Mouse (Mus musculus): ENCODE measurements around the gene Cap2. TPM values are rescaled to one million over a fixed set of nuclear protein-coding genes. Genes with fewer than 3 reads are reported as not detected.

The Cap2 gene
- polyA plus RNA-seq, 1 experiment: 134 TPM

- Histone ChIP-seq H3K4me1 (ENCODE audit: control insufficient read depth, insufficient read depth, low read length) (no peaks in the 10 kb centered on the region), H3K27ac (ENCODE audit: control insufficient read depth, insufficient read depth, low read depth, low read length) (no peak overlapping the region), H3K36me3 (ENCODE audit: control insufficient read depth, insufficient read depth, low read length) (no peaks in the 10 kb centered on the region; the same call in 1 of the 2 replicates), H3K27me3 (ENCODE audit: control insufficient read depth, insufficient read depth, low read length) (no peaks in the 10 kb centered on the region), H3K4me3 (ENCODE audit: control insufficient read depth, low read depth, low read length) (no peak overlapping the region)
- TF ChIP-seq CTCF (IDR thresholded peaks at IDR 0.05; ENCODE audit: control insufficient read depth, insufficient read depth, insufficient replicate concordance, low read depth, low read length) (no peak), POLR2A (IDR thresholded peaks at IDR 0.05; ENCODE audit: control insufficient read depth, low read depth, low read length) (no peak)
These were observed 193.8 kb downstream of the Cap2 start for GRCm38 (mm10) chr13:46695296-46695908.

GRCm38 (mm10) chr13:46695932-46696331 lies 194.3 kb downstream of the Cap2 start:
- Histone ChIP-seq H3K4me1 (ENCODE audit: control insufficient read depth, insufficient read depth, low read length) (no peaks in the 10 kb centered on the region), H3K36me3 (ENCODE audit: control insufficient read depth, insufficient read depth, low read length) (no peaks in the 10 kb centered on the region; the same call in 1 of the 2 replicates), H3K27ac (ENCODE audit: control insufficient read depth, insufficient read depth, low read depth, low read length) (no peak overlapping the region), H3K4me3 (ENCODE audit: control insufficient read depth, low read depth, low read length) (no peak overlapping the region), H3K27me3 (ENCODE audit: control insufficient read depth, insufficient read depth, low read length) (no peaks in the 10 kb centered on the region)
- no peak for TF ChIP-seq POLR2A (IDR thresholded peaks at IDR 0.05; ENCODE audit: control insufficient read depth, low read depth, low read length)
- no peak for TF ChIP-seq CTCF (IDR thresholded peaks at IDR 0.05; ENCODE audit: control insufficient read depth, insufficient read depth, insufficient replicate concordance, low read depth, low read length)

- Histone ChIP-seq H3K4me3 (ENCODE audit: control insufficient read depth, low read depth, low read length) (no peak overlapping the region), H3K27ac (ENCODE audit: control insufficient read depth, insufficient read depth, low read depth, low read length) (no peak overlapping the region), H3K4me1 (ENCODE audit: control insufficient read depth, insufficient read depth, low read length) (no peaks in the 10 kb centered on the region), H3K36me3 (ENCODE audit: control insufficient read depth, insufficient read depth, low read length) (no peaks in the 10 kb centered on the region; the same call in 1 of the 2 replicates), H3K27me3 (ENCODE audit: control insufficient read depth, insufficient read depth, low read length) (no peaks in the 10 kb centered on the region)
- TF ChIP-seq CTCF (IDR thresholded peaks at IDR 0.05; ENCODE audit: control insufficient read depth, insufficient read depth, insufficient replicate concordance, low read depth, low read length): no peak
- no peak for TF ChIP-seq POLR2A (IDR thresholded peaks at IDR 0.05; ENCODE audit: control insufficient read depth, low read depth, low read length)
These were observed 195.1 kb downstream of the Cap2 start for GRCm38 (mm10) chr13:46696788-46697187.

- Histone ChIP-seq H3K36me3 (ENCODE audit: control insufficient read depth, insufficient read depth, low read length) (no peaks in the 10 kb centered on the region; the same call in 1 of the 2 replicates), H3K27ac (ENCODE audit: control insufficient read depth, insufficient read depth, low read depth, low read length) (no peak overlapping the region), H3K27me3 (ENCODE audit: control insufficient read depth, insufficient read depth, low read length) (no peaks in the 10 kb centered on the region), H3K4me3 (ENCODE audit: control insufficient read depth, low read depth, low read length) (no peak overlapping the region), H3K4me1 (ENCODE audit: control insufficient read depth, insufficient read depth, low read length) (no peaks in the 10 kb centered on the region)
- no peak for TF ChIP-seq CTCF (IDR thresholded peaks at IDR 0.05; ENCODE audit: control insufficient read depth, insufficient read depth, insufficient replicate concordance, low read depth, low read length)
- no peak for TF ChIP-seq POLR2A (IDR thresholded peaks at IDR 0.05; ENCODE audit: control insufficient read depth, low read depth, low read length)
These were observed 197.7 kb downstream of the Cap2 start for GRCm38 (mm10) chr13:46699372-46699771.

Other genes starting within 250 kb of the Cap2 start
- gene Stmnd1, start 228.1 kb upstream of the Cap2 start, polyA plus RNA-seq (2012; rRNA removed): 0.16 and 0.29 TPM in 2 replicates
- 0.52 and 1.6 TPM in 2 replicates for gene Rbm24, start 83.4 kb upstream of the Cap2 start, polyA plus RNA-seq (2012; rRNA removed)
- gene Fam8a1, start 167.7 kb downstream of the Cap2 start, polyA plus RNA-seq (2012; rRNA removed): 29.9 and 30.7 TPM in 2 replicates
- 238 and 272 TPM in 2 replicates for gene Nup153, start 226.1 kb downstream of the Cap2 start, polyA plus RNA-seq (2012; rRNA removed)

All from testis, adult 2 months (tissue).